Mouse (Mus musculus) lung, adult 18-20 months (tissue): ENCODE measurements around the gene Eva1c.

Source experiments
- DNase-seq, 2 experiments: peaks; one replicate each; pipeline ENCODE4 v3.0.0; 2022; ENCODE audit warnings: mixed read lengths in 2 of 2

The Eva1c gene

DNA sequence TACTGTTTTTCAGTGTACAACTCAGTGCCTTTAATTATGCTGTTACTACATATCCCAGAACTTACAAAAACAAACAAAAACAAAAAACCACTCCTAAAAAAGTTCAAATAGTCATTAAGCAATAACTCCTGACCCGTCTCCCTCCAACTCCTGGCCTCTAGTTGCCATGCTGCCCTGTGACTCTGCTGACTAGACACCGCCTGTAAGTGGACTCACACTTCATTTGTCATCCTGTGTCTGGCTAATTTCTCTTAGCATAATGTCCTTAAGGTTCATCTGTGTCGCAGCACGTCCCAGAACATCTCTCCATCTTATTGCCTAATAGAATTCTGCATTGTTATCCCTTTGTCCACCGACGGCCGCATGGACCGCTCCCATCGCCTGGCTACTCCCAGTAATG lies 979 bp downstream of the Eva1c start:
- DNase-seq = no peak

DNA sequence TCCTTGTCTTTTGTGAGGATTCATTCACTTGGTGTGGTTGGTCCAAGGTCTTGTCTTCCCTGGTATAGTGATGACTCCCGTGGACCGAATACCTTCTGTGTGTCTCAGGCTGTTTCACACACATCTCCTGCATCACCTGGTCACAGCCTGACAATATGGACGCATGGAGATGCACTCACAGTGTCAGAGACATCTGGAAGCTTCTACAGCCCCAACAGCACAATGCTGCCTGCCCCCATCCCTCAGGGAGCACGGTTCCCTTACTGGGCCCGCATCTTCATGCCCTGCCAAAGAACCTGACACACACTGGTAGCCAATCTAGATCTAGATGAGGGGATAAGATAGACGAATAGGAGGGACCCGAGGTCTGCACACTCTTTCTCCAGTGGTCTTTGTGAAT lies 2.6 kb downstream of the Eva1c start:
- DNase-seq = no peak

DNA sequence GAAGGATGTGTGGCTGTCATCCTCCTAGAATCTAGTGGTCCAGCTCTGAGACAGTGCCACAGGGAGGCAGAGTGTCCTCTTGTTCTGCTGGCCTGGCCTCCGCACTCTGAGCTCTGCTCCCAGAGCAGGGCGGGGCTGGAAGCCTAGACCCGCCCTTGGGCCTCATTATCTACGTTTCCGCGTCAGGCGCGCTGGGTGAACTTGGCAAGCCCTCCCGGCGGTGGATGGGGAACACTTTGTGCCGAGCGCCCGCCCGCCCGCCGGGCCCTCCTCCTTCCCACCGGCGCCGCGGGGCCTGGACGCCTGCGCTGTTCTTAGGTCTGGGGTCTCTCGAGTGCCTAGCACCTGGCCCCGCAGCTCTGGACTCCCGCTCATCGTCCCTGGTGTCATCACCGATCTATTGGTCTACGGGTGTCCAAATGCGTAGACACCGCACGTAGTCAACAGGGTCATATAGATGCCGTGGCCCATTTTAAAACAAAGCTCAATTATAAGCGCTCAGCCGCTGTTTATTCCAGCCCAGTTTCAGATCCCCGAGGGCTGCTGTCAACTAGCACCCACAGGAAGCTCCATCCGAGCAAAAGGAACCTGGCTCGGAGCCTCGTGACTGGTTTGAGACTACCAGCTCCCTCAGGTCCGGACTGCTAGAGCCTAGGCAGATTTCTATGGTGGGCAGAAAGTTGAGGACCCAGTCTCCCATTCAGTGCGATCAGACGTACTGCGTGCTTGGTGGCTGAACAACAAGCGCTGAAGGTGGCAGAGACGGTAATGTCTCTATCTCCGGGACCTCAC lies 3.6 kb downstream of the Eva1c start:
- peak; percentile 96 to 98 for DNase-seq

DNA sequence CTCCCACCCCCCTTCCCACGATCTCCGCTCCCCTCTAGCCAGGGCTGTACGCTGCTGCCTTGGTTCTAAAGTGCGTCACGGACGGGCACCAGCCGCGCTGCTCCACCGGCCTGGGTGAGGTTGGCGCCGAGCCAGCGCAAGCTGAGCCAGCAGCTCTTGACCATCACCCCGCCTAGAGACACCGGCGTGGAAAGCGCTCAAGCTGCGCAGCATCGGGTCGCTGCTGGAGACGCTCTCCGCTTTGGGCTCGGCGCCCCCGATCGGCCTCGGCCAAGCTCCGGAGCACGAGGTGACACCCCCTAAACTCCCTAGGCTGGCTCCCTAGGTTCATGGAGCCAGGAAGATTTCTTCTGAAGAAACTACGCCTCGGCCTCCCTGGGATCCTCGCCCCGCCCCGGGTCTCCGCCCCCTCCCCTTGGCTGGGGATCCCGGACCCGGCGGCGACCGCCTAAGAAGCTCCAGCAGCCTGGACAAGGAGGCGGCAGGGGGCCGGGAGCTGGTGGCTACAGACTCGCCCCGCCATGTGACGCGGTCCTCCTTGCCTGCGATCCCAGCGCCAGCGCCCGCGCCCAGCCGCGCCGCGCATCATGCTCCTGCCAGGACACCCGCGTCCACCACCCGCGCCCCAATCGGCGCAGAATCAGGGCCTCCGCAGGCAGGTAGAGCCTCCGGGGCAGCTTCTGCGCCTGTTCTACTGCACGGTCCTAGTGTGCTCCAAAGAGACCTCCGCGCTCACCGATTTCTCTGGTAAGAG lies 4.3 kb downstream of the Eva1c start:
- DNase-seq = peak; percentile 89 to 93

DNA sequence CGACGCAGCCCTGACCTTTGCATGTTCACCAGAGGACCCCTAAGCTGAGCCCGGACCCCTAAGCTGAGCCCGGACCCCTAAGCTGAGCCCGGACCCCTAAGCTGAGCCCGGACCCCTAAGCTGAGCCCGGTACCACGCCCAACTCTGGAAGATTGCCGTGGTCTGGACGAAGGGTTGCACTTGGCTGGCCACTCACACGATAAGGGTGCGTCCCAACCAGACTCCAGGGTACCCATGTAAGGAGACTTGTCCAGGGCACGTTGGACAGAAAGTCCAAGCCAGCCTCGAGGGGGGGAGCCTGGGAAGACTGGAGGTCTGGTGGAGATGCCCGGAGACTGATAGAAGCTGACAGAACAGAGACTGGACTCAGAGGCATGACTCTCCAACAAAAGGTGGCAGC lies 5.2 kb downstream of the Eva1c start:
- peak; percentile 53 to 62 for DNase-seq

DNA sequence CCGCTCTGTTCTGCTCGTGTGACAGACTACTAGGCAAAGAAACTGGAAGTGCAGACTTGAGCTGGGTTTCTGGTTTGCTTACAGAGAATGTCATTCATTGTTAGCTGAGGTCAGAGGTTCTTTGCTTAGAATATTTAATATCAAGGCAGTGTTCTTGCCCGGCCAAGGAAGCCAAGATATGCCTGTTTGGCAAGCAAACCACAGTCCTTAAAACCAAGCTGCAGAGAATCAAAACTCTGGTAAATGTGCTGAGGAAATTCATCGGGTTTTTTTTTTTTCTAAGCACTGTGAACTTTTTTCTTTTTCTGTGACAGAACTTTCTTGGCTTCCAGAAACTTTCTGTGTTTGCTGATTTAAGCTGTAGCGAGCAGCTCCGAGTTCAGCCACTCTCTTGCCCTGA lies 6.0 kb downstream of the Eva1c start:
- DNase-seq = no peak

DNA sequence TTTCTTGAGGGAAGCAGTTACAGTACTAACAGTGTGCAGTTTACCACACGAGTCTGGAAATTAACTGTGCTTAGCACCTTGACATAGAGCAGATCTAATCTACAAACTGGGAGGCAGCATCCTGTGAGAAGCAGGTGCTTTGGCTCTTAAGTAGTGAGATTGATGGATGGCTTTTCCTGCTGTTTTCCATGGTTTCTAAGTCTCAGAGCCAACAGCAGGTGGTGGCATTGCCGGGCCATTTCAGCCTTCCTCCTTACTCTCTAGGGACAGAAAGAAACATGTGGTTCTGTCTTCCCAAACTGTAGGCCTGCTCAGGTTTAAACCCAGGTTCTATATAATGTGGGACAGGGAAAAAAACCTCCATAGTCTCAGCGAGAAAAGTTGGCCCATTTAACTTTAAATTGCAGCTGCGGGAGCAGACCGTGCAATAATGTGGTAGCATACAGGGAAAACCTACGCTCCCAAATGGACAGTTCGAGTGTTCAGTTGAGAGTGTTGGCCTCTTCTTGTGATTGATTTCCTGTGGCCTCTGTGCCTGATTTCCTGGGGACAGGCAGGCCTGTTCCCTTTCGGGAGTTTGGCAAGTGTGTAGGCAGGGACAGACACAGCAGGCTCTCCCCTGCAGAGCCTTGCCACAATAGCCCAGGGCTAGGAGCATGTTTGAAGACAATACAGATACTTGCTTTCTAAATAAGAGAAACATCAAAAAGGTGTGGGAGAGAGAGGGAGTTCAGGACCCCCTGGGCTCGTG lies 6.7 kb downstream of the Eva1c start:
- DNase-seq = no peak

DNA sequence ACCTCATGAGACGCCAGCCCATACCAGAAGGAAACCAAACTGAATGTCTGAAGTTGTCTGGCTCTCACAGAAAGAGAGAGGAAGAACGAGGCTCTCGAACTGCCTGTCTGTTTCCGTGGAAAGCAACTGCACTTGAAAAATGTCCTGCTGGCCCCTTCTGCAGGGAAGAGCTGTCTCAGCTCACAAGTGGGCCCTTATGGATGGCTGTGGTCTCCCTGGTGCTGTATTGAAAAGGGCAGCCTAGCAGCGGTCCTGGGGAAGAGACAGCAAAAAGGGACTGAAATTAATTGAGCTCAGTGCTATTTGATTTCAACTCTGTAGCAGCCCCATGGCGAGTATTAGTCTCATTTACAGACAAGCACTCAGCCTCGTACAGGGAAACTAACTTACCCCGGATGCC lies 10.9 kb downstream of the Eva1c start:
- no peak for DNase-seq

DNA sequence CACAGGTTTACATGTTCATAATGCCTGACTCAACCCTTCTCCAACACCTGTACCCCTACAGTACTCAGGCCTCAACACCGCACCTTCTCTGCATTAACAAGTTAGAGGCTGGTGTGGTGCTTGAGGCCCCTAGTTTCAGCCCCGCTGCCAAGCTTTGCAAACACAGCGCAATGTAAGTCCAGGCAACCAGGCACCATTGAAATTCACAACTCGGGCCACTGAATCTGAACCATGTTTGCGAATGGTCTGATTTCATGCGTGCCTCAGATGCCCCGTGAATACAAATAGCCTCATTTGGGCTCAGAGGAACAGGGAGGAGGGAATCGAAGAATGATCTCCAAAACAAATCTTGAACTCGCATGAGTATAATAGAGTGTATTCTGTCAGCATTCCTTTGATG lies 15.6 kb downstream of the Eva1c start:
- DNase-seq = no peak

DNA sequence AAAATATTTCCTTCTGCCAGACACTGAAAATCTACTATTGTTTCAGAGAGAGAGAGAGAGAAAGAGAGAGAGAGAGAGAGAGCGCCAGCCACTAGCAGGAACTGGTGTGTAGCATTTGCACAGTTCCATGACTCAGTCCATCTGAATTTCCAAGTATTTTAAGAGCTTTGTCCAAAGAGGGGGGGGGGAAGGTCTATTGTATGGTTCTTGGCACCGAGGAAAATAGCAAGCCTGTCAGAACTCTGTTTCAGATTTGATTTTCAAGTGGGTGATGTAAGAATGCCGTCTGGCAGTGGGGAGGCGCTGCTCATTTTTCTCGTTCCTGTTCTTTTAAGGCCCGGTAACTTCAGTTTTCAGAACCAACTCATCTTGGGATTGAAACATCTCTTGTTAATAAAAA lies 18.5 kb downstream of the Eva1c start:
- peak in 1 of 2 experiments; percentile 46 for DNase-seq

DNA sequence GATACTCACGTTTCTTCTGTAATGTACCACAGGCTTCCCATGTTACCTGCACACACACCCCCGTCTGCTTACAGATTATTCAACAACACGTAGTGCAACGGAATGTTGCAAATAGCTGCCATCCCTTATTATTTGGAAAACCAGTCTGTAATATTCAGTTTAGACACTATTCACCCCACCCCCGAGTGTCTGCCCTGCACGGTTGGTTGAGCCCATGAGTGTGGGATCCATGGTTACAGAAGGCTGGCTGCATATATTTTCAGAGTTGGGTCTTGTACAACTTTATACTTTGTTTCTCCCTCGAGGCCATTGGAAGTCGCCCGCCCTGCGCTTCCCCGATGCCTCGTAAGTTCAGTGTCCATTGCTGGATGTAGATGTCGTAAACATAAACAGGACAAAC lies 19.1 kb downstream of the Eva1c start:
- DNase-seq = no peak

DNA sequence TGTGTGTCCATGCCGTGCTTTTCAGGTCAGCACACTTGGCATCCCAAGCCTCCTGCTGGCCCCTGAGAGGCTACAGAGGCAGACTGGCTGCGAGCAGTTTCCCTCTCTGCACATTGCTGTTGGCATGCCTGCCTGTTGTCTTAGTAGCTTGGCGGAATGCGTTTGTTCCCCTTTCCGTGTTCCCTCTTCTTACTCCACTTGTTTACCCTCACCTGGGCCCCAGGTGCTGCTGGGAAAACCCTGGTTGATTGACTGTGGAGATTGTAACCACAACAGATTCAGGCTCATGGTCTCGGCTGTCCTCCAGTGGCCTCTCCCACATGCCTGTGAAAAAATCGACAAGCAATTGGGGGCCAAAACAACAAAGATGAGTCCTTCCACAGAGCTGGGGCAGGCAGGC lies 22.2 kb downstream of the Eva1c start:
- DNase-seq = peak; percentile 83 to 89

DNA sequence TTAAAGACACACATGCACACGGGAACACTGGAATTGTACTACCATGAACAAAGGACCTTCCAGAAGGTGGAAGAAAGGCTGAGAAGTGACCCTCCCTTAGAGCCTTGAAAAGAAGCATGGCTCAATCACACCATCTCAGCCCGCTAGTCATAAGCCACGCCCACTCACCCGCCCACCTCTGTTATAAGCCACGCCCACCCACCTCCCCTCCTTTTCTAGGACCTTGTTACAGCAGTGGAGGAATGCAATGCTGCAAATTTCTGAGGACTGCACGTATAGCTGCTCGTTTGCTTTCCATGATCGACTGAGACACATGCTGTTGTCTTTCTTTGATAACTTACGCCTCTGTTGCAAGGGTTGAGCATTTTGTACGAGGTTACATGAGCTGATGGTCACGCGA lies 22.7 kb downstream of the Eva1c start:
- DNase-seq = peak; percentile 30 to 62

DNA sequence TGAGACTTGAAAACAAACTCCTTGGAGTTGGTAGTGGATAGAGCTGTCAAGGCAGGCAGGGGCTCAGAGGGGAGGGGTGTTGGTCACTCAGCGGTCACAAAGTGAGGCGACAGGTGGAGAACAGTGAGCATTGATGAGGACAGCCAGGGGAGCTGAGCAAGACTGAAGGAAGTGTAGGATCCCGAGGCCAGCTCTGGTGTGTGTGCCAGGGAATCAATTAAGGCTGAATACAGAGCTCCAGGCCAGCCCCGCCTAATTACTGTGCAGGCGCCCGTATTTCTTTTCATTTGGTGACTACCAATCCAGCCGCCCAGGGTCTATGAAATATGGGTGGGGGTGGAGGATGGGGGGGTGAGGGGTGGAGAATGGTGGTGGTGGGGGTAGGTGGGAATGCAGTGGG lies 24.4 kb downstream of the Eva1c start:
- DNase-seq = no peak

DNA sequence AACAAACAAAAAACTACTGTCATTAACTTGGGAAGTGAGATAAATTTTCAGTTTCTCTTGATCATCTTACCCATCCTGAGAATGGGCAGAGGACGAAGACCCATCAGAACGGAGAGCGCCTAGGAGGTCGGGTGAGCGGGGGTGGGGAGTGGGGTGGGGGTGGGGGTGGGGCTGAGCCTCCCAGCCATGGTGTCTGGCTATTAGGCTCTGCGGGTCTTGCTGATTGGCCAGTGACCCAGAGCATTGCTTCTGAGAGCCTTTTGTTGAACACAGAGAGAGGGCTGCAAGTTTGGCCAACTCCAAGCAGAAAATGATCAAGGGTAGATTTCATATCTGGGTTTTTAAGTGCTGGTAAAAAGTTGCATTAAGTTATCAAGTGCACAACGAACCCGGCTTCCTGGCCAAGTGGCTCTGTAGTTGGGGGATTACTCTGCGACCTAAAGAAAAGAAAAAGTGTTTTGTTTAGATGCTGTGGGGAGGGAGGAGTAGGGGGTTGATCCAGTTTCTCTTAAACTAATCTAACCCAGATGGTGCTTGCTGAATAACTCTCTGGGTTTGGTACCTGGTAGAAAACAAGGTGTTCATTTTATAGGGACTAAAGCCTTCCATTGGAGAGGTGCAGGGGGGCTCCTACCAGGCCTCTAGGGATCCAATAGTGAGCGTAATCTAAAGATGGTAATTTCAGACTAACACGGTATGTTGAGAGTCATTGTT lies 25.3 kb downstream of the Eva1c start:
- no peak for DNase-seq

DNA sequence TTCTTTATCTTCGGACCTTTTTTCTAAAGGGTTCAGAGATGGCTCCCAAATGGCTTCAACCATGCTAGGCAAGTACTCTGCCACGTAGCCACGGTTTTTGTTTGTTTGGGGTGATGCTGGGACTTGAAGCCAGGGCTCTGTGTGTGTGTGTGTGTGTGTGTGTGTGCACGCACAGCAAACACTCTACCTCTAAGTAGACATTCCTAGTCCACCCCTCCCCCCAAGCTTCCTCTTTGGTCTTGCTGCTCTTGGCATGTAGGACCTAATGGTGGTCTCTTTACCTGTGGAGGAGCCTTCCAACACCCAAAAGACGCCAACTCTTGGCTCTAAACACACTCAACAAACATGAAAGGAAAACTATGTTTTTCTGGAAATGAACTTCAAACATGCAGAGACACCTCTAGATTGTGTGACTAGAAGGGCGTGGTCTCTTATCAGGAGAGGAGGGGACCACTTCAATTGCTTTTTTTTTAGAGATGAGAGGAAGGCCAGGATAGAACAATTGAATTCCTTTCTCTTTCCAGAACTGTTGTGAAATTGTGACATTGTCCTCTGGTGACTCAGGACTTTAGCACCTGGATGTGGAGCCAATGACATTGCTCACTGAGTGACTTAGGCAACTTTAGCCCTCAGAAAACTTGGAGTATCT lies 30.2 kb downstream of the Eva1c start:
- DNase-seq = peak; percentile 47 to 60

DNA sequence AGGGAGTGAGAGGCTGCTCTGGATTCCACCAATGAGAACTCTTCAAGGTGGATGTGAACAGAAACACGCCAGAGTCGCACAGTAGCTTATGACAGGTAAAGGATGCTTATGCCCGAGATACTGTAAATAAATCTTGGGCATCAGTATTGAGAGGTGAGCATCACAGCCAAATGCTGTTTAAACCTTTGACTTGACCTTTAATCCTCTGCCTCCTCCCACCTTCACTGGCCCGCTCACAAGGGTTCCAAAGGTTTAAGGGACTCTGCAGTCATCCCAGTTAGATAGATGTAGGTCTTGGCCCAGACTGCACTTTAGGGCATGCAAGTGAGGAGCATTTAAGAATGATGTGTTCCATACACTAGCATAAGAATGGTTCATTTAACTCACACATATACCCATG lies 31.7 kb downstream of the Eva1c start:
- no peak for DNase-seq

DNA sequence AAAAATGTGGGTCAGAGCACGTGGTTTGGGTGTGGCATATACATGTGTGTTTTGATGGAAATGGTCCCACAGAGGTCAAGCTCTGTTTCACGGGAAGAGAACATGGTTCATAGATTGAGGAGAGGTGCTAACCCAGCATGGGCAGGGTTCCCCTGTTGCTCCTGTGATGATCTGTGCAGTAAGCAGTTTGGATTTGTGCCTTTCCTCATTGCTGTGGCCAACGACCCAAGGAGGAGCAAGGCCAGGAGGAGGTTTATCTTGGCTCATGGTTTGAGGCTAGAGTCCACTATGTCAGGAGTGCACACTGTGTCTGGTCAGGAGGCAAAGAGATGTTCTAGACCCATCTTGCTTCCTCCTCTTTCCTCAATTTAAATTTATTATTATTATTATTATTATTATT lies 36.5 kb downstream of the Eva1c start:
- no peak for DNase-seq

DNA sequence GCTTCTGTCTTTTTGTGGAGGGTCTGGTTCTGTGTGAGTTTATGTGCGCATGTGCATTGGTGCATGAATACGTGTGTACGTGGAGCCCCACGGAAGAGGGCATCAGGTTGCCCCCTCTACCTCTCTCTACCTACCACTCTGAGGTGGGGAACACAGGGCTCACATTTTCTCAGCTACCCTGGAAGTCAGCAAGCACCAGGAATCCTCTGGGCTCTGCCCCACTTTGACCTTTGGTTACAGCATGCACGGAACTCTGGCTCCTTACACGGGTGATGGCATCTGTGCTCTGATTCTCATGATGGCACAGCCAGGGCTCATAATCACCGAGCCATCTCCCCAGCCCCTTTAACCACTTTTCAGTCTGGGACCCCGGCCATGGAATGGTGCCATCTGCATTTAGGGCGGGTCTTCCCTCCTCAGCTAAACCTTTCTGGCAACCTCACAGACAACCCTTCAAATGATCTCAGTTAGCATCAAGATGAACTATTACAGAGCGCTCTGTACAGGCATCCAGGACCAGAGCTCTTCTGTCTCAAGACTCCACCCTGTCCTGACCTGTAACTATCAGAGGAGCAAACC lies 37.0 kb downstream of the Eva1c start:
- no peak for DNase-seq

DNA sequence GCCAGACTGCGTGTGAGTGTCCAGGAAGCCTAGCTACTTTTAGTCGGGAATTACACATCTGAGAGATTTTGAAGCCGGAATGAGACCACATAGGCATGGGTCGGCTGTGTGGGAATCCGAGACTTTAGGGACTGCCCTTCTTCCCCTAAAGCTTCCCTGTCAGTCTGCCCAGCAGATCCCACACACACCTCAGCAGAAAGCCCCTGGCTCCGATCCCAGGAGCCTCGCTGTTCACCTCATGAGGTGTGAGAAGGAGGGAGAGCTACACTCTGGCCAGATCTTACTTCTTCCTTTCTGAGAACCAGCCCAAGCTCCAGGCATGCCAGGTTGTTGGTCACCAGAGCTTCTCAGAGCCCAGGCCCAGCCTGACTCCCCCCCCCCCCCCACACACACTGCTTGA lies 38.2 kb downstream of the Eva1c start:
- peak; percentile 21 to 34 for DNase-seq

DNA sequence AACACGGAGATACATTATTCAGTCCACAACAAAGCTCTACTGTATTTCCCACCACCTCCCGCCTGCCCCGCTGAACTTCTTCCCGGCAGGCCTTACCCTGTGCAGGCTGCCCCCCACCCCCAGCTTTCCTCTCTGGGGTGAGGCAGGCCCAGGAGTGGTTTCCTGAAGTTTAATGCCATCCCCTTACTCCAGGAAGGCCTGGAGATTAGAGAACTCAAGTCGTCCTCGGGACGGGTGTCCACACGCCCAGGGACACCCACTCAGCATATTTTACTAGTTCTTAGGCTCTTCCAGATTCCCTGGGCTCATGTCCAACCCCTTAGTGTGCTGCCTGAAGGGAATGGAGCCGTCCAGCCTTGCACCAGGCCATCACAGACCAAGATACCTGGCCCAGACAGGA lies 39.1 kb downstream of the Eva1c start:
- no peak for DNase-seq

DNA sequence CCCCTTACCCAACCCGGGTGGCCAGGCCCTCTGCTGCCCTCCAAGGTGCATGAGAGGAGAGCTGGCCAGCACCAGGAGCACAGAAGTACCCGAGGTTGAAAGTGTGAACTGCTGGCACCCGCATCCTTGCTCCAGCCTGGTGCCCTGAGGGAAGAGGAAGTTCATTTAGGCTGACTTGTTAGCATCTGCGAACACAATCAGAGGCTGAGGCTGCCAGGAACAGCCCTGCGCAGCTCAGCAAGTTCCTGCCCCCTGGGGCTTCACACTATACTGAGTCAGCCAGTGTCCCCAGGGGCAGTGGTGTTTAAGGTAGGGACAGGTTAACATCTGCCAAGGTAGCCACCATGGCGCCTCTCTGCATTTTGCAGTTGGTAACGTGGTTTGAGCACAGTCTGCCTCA lies 41.6 kb downstream of the Eva1c start:
- no peak for DNase-seq
